Mouse (Mus musculus) right cerebral cortex, postnatal 10 days (tissue): Measurements from ENCODE around the gene Rab22a.
"Not testable (repeated sequence)": the region's sequence is repeated elsewhere in the genome, so short reads cannot be mapped to it uniquely, and the experiment has no call there.

ENCODE experiments used
- DNase-seq, 2 experiments: peaks; one replicate each; pipeline ENCODE4 v3.0.0; 2021; ENCODE audit warnings: low spot score in 2 of 2

The Rab22a gene

GRCm38 (mm10) chr2:173666876-173667275 is 7.3 kb downstream of the Rab22a start:
- DNase-seq, result no peak

DNA sequence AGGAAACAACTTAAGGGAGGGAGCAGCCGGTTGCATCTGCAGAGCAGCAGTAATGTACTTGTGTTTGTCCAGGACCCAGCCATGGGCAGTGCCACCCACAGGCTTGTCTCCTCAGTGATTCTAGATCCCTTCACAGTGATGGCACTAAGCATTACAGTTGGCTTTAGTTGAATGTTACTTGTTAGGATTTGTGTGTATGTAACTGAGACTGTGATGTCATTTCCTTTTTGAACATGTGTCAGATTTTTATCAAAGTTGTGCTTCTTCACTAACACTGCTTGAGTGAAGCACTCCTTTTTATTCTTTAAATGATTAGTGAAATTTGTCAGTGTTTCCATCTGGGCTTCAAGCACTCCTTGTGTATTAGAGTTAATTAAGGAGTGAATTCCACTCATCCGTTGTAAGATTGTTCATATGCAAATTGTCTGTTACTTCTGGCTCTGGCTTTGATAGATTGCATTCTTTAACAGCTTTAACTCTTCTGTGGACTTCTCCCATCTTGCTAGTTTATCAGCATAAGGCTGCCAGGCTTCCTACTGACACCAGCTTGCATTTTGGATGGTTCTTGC is 12.9 kb downstream of the Rab22a start:
- no peak for DNase-seq

GRCm38 (mm10) chr2:173673469-173673868 is 13.9 kb downstream of the Rab22a start:
- no peak for DNase-seq

DNA sequence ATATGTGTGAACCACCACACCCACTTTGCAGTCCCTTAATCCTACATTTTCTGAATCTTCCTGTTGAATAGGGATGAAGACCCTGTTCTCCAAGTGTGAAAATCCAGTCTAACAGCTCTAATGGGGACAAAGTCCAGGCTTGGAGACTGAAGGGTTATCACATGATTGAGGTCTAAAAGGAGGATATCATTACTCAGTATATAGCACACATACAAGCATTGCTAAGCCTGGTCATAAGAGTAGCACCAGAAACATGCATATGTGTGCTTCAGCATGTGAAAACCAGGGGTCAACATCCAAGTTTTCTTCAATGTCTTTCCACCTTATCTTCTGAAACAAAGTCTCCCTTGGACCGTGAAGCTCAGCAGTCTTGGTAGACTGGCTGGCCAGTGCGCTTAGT is 19.0 kb downstream of the Rab22a start:
- no peak for DNase-seq

- DNase-seq, result no peak
Measured at GRCm38 (mm10) chr2:173679217-173679616, 19.7 kb downstream of the Rab22a start.

DNA sequence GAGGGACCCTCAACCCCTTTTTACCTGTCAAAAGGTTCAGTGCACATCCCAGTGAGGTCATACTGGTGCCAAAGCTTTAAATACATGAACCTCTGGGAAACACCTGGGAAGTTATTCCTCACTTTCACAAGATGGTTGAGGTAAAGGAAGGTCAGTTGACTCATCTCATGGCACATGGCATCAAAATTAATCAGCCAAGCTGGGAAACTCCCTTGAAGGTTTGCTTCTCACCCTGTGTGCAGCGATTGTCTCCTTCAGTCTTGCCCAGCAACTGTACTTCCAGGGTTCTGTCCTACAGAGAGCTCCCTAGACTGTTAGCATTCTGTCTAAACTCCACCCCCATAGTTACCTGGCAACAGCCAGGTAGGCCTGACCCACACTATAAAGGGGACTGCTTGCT is 20.6 kb downstream of the Rab22a start:
- DNase-seq, result no peak

- no peak for DNase-seq
Measured at GRCm38 (mm10) chr2:173682773-173683172, 23.2 kb downstream of the Rab22a start.

- DNase-seq, result no peak
Measured at GRCm38 (mm10) chr2:173685781-173686361, 26.3 kb downstream of the Rab22a start.

DNA sequence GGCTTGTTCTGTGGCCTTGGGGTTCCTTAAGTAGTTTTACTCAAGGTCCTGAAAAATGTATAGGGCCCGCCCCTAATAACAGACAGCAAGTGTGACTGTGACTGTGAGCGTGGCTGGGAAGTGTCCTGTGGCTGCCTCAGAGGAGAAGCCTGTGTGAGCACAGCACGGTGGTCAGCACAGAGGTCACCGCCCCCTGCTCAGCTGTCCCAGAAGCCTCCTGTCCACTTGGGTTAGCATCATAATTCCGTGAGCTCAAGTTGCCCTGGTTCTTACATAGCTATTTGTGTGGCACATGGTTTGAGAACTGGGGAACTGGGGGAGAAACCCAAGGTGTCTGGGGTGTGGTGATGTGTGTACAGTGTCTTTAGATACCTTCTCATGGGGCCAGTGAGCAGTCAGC is 27.8 kb downstream of the Rab22a start:
- no peak for DNase-seq

GRCm38 (mm10) chr2:173689835-173690234 is 30.3 kb downstream of the Rab22a start:
- DNase-seq, result no peak

DNA sequence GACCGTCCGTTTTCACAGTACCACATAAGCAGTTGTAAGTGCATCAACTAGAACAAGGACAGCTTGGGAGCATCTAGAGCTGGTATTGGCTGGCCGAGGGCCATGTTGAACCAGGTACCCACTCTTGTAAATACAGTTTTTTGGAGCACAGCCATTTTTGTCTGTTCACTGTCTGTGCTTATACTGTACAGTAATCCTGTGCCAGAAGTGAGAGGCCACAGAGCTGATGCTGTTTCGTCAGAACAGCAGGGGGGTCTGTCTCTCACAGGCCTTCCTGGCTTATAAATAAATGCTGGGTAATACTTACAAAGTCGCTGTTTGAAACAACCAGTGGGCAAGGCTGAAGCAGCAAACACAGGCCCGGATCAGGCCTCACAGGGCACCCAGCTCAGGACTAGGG is 32.2 kb downstream of the Rab22a start:
- DNase-seq, result no peak

DNA sequence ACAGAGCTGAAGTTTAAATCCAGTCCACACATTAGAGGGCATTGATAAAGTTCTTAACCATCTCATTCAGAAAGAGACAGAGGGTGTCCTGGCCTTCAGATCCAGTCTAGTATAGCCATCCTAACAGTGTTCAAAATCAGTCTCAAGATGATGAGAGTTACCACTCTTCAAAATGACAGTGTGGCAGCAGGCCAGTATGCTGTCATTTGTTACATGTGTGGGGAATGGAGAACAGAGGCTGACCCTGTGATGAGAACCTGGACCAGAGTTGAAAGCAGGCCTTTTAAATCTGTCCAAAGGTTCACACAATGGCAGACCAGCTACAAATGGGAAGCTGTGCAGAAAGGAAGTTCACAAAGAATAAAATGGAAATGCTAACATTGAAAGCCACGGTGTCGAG is 33.1 kb downstream of the Rab22a start:
- no peak for DNase-seq

- DNase-seq, result no peak
Measured at GRCm38 (mm10) chr2:173698850-173699249, 39.3 kb downstream of the Rab22a start.

DNA sequence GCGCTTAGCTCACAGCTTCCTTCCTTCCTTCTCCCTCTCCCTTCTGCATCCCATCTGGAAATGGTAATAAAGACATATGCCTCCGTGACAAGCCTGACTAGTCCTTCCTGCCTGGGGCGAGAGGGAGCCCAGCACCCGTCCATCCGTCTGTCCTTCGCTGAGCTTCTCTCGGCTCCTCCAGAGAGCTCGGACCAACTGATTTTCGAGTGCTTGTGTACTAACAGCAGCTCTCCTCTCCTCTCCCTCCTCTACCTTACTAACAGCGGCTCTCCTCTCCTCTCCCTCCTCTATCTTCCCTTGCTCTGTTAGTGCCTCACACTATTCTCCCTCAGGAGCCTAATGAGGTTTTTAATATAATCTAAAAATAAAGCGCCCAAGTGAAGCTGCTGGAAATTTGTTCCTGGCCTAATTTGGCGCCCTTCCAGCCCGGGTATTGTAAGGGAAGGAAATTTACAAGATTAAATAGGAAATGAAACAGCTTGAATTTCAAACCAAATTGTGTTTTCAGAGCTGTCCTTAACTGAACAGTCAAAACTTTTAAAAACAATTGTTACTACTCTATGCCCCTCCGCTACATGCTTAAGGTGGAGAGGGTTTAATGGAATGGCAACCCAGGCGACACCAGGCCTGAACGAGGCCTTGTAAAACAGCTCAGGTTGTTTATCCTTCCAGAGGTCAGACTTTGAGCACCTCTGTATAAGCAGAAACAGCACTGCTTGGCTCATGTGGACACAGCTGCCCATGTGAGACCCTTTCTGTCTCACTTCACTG is 42.7 kb downstream of the Rab22a start:
- peak in 1 of 2 experiments; percentile 51 for DNase-seq

- DNase-seq, result no peak
Measured at GRCm38 (mm10) chr2:173702867-173703237, 43.3 kb downstream of the Rab22a start.

GRCm38 (mm10) chr2:173705827-173706551 is 46.4 kb downstream of the Rab22a start:
- no peak for DNase-seq

- not testable (repeated sequence) for DNase-seq
Measured at GRCm38 (mm10) chr2:173707626-173708025, 48.1 kb downstream of the Rab22a start.

DNA sequence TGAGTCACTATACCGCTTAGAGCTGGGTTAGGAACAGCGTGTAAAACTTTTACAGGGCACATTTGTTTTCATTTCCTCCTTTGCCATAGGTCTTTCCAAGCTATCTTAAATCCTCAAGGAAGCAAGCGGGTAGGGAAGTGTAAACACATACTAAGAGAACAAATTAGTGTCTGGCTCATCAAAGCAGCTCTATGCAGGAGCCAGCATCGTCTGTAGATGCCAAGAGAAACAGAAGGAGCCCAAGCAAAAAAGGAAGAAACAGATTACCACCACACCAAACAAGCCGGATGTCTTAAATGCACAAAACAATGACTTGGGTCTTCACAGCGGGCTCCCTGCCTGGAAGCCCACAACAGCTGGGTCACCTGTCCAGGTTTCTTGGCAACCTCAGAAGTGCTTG is 50.6 kb downstream of the Rab22a start:
- peak in 1 of 2 experiments; percentile 43 for DNase-seq

DNA sequence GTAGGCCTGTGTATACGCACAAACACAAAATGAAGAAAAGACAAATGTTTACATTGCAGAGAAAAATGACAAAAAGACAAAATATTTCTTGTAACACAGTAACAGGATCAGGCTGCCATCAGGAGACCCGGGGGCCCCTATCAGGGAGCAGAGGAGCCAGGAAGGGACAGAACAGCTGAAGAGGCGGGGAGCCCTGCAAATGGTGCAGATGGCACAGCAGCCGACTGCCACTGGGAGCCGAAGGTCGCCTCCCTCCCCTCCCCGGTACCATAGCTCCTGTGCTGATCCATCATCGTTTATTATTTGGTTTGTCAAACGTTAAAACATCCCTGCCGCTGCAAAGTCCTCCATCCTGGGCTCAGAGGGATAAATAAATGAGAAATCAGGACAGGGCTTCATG is 53.1 kb downstream of the Rab22a start:
- DNase-seq, result no peak

GRCm38 (mm10) chr2:173713241-173713640 is 53.7 kb downstream of the Rab22a start:
- no peak for DNase-seq

DNA sequence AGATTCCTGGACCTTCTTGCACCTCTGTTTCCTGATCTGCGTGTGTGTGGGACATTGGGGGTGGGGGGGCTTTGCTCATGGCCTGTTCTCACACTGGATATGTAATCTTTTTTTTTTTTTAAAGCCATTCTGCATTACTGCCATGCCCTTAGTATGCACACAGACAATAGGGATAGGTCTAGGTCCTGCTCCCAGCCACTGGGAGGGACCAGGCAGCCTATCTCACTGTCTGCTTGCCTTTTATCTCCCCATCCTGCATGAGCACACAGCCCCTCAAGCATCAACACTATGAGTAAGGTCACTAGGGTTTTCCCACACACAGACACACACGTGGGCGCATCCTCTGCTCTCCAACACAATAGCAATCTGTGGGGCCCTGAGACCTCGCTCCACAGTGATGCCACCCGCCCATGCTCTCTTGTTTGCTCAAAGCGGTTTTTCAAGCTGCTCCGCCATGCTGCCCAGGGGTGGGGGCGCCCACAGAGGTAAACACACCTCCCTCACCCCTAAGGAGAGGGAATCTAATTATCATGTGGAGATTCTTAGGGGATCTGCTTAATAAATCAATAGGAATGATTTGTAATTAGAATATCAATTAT is 55.2 kb downstream of the Rab22a start:
- no peak for DNase-seq

DNA sequence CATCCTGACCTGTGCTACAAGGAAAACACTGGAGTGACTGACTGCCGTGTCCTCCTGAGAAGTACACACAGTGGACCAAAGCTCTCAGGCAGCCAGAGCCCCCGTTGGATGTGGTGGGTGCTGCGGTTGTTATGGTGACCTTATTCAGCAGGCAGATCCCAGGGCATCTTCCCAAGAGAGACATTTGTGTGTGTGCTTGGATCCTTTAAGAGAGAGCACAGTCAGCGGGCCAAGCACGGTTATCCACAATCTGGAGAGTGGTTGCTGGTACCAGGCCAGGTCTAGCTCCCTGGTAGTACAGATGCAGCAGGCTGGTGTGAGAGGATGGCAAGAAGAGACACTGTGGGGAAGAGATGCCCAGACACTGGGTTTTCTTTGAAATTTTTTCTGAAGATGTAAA is 57.4 kb downstream of the Rab22a start:
- DNase-seq, result peak; percentile 65 to 69
